Comparison of ENCODE assay signal across 8 mouse cellular contexts in genomic region chr2:45116531-45117024, GRCm38 (mm10). TPM values are rescaled to one million over a fixed set of nuclear protein-coding genes. Genes with fewer than 3 reads are reported as not detected.
DNase-seq lines count a peak whose midpoint lies in the region; ATAC-seq and TF ChIP-seq lines count a peak whose summit lies in the region.

No protein-coding gene starts in this region.

- H3K4me1 ChIP-seq in heart, embryonic 11.5 days (ENCODE audit: control insufficient read depth, insufficient read depth, low read length) = peaks cover 3% of the 10 kb centered on the region; the same call in 1 of the 2 replicates
- H3K4me1 ChIP-seq in midbrain, postnatal 0 days (ENCODE audit: insufficient read depth, low read length) = no peaks in the 10 kb centered on the region

- no peak for TF ChIP-seq CTCF in midbrain, postnatal 0 days (IDR thresholded peaks at IDR 0.05)

- peak overlapping the region; percentile 88 for H3K4me2 ChIP-seq in heart, embryonic 11.5 days
- peak overlapping the region; percentile 86 for H3K4me2 ChIP-seq in midbrain, postnatal 0 days (ENCODE audit: low read depth, low read length, poor library complexity, severe bottlenecking)

- H3K36me3 ChIP-seq in heart, embryonic 11.5 days (ENCODE audit: control insufficient read depth, insufficient read depth, low read length) = no peaks in the 10 kb centered on the region
- no peaks in the 10 kb centered on the region for H3K36me3 ChIP-seq in midbrain, postnatal 0 days (ENCODE audit: insufficient read depth, low read length)

- peak; percentile 41 to 45 for DNase-seq in cerebellum, postnatal 25 days
- no peak for DNase-seq in cerebellum, adult 9-10 months
- peak; percentile 25 for DNase-seq in urinary bladder, postnatal 14 days (ENCODE audit: low spot score)
- no peak for DNase-seq in urinary bladder, postnatal 10 days (ENCODE audit: low spot score)
- DNase-seq in kidney, postnatal 10 days = peak; percentile 50
- no peak for DNase-seq in midbrain, postnatal 0 days (ENCODE audit: low spot score)
- DNase-seq in adipocyte (ENCODE audit: low spot score) = no peak

- peak overlapping the region; percentile 88 for H3K27ac ChIP-seq in heart, embryonic 11.5 days (ENCODE audit: low read depth, low read length)
- H3K27ac ChIP-seq in midbrain, postnatal 0 days (ENCODE audit: low read depth, low read length) = peak overlapping the region; percentile 68

- no peak; the same call in 1 of the 2 replicates for ATAC-seq in heart, embryonic 11.5 days (replicated peaks; ENCODE audit: insufficient number of reproducible peaks, low FRiP score, low TSS enrichment)
- ATAC-seq in midbrain, postnatal 0 days (ENCODE audit: low FRiP score) = no peak

- H3K9ac ChIP-seq in heart, embryonic 11.5 days (ENCODE audit: low read depth, low read length) = peak overlapping the region; percentile 80
- H3K9ac ChIP-seq in midbrain, postnatal 0 days (replicated peaks; ENCODE audit: low read length, poor library complexity, severe bottlenecking) = peak overlapping the region; percentile 60

- peak overlapping the region; percentile 68 for H3K4me3 ChIP-seq in heart, embryonic 11.5 days (ENCODE audit: low read depth, low read length)
- H3K4me3 ChIP-seq in midbrain, postnatal 0 days (ENCODE audit: low read depth, low read length) = peak overlapping the region; percentile 55

- H3K27me3 ChIP-seq in heart, embryonic 11.5 days (ENCODE audit: control insufficient read depth, insufficient read depth, low read length) = no peaks in the 10 kb centered on the region
- no peaks in the 10 kb centered on the region for H3K27me3 ChIP-seq in midbrain, postnatal 0 days (ENCODE audit: insufficient read depth, low read length)

- no peaks in the 10 kb centered on the region for H3K9me3 ChIP-seq in heart, embryonic 11.5 days (replicated peaks; ENCODE audit: control insufficient read depth, low read length)
- no peaks in the 10 kb centered on the region for H3K9me3 ChIP-seq in midbrain, postnatal 0 days (ENCODE audit: low read length)

- under 1% methylated on average over 25 of the region's 25 CpGs for WGBS in heart, embryonic 11.5 days (ENCODE audit: insufficient replicate concordance)
- under 1% methylated on average over 25 of the region's 25 CpGs for WGBS in midbrain, postnatal 0 days

RNA-seq across cellular contexts. Expression of gene Zeb2, which starts 0.6 kb away (rescaled TPM):
- 27.2 and 27.5 TPM in 2 replicates for polyA plus RNA-seq in heart, embryonic 11.5 days (2014; fragmentation: Nextera tagmentation; extraction: Ambion mirVana)
- total RNA-seq in midbrain, postnatal 0 days (2014; rRNA removed) = 39.6 and 48.1 TPM in 2 replicates
- 13.4 and 15.3 TPM in 2 replicates for polyA plus RNA-seq in midbrain, postnatal 0 days (2015; fragmentation: Nextera tagmentation; extraction: Ambion mirVana)

Comparison
In these comparisons a context has a peak if more than half of its experiments do, and no peak if none do; other contexts are left out.
1. DNase-seq: peak in cerebellum, postnatal 25 days (2 of 2), urinary bladder, postnatal 14 days (single experiment) and kidney, postnatal 10 days (single experiment); none in cerebellum, adult 9-10 months (single experiment), urinary bladder, postnatal 10 days (single experiment), midbrain, postnatal 0 days (single experiment) and adipocyte (single experiment).